Mouse (Mus musculus): ENCODE data around the gene Ccdc105. TPM values are rescaled to one million over a fixed set of nuclear protein-coding genes. Genes with fewer than 3 reads are reported as not detected.

Gene Ccdc105
- not detected for polyA plus RNA-seq (2014; fragmentation: Illumina TruSeq; extraction: RNeasy Lipid Tissue Mini Kit (QIAGEN cat#74804))

GRCm38 (mm10) chr10:78752452-78753191, at the start of gene Ccdc105:
Gene Ccdc105 (minus strand): TSS chr10:78753065.

DNA sequence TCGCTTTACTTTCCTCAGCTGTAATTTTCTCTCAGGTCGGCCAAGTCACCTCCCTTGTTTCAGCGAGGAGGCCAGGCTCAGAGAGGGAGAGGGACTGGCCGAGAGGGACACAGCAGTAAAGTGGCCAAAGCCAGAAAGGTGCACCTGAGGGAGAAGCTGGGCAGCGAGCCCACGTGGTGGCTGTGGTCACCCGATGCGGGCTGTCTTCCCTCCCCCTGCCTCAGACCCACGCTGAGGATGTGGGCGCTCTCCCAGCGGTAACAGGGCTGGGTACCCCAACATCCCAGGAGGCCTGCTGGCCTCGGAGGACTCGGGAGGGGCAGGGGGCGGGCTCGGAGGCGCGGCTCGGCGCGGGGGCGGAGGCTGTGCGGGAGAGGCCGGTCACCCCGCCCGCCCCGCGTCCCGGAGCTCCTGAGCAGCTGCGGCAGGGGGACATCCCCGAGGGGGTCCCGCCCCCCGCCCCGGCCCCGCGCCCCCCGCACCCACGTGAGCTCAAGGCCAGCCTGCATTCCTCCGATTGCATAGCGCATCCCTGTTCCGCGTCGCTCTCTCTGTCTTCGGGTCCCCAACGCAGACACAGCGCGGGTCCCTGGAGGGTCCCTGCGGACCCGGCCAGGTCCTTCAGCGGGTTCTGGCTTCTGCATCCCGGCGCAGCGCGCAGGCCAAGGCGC, 27.3 kb upstream of the Ccdc105 start, which contains the start of gene Slc1a6:
Slc1a6 (plus strand) TSS at position 516 of the 671 bp plus-strand sequence.

DNA sequence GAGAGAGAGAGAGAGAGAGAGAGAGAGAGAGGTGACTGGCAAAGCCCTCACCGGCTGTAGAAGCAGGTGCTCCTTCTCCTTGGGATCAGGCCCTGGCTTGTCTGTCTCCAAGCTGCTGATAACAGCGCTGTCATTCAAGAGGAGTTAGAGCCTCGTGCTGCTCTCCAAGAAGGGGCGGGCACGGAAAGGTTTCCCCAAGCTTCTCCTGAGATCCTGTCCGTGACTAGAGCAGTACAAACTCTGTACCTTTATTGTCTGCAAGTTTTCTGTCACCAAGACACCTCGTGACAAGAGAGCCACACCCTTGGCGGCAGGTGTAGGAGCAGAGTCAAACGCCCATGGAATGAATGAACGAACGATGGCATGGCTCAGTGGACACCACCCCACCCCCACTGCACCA, 34.8 kb downstream of the Ccdc105 start, which contains the start of gene Casp14:
Casp14 (minus strand) TSS at position 239 of the 400 bp plus-strand sequence.

Other genes with a start within 250 kb of the Ccdc105 start
- gene Olfr1358, start 235.6 kb downstream of the Ccdc105 start, polyA plus RNA-seq (2014; fragmentation: Illumina TruSeq; extraction: RNeasy Lipid Tissue Mini Kit (QIAGEN cat#74804)): not detected
- gene Ilvbl, start 178.7 kb downstream of the Ccdc105 start, polyA plus RNA-seq (2014; fragmentation: Illumina TruSeq; extraction: RNeasy Lipid Tissue Mini Kit (QIAGEN cat#74804)): 3.4 TPM
- gene Syde1, start 161.1 kb downstream of the Ccdc105 start, polyA plus RNA-seq (2014; fragmentation: Illumina TruSeq; extraction: RNeasy Lipid Tissue Mini Kit (QIAGEN cat#74804)): 12.0 TPM
- not detected for gene Olfr1357, start 135.0 kb downstream of the Ccdc105 start, polyA plus RNA-seq (2014; fragmentation: Illumina TruSeq; extraction: RNeasy Lipid Tissue Mini Kit (QIAGEN cat#74804))
- gene Casp14, start 34.8 kb downstream of the Ccdc105 start, polyA plus RNA-seq (2014; fragmentation: Illumina TruSeq; extraction: RNeasy Lipid Tissue Mini Kit (QIAGEN cat#74804)): 0.26 TPM
- gene Slc1a6, start 27.4 kb upstream of the Ccdc105 start, polyA plus RNA-seq (2014; fragmentation: Illumina TruSeq; extraction: RNeasy Lipid Tissue Mini Kit (QIAGEN cat#74804)): 0.29 TPM
- gene Olfr1356, start 99.1 kb upstream of the Ccdc105 start, polyA plus RNA-seq (2014; fragmentation: Illumina TruSeq; extraction: RNeasy Lipid Tissue Mini Kit (QIAGEN cat#74804)): not detected
- not detected for gene Olfr1355, start 122.5 kb upstream of the Ccdc105 start, polyA plus RNA-seq (2014; fragmentation: Illumina TruSeq; extraction: RNeasy Lipid Tissue Mini Kit (QIAGEN cat#74804))
- not detected for gene Olfr1354, start 160.1 kb upstream of the Ccdc105 start, polyA plus RNA-seq (2014; fragmentation: Illumina TruSeq; extraction: RNeasy Lipid Tissue Mini Kit (QIAGEN cat#74804))
- gene Olfr8, start 197.6 kb upstream of the Ccdc105 start, polyA plus RNA-seq (2014; fragmentation: Illumina TruSeq; extraction: RNeasy Lipid Tissue Mini Kit (QIAGEN cat#74804)): not detected
- not detected for gene Olfr1353, start 210.2 kb upstream of the Ccdc105 start, polyA plus RNA-seq (2014; fragmentation: Illumina TruSeq; extraction: RNeasy Lipid Tissue Mini Kit (QIAGEN cat#74804))
- not detected for gene Olfr1352, start 228.0 kb upstream of the Ccdc105 start, polyA plus RNA-seq (2014; fragmentation: Illumina TruSeq; extraction: RNeasy Lipid Tissue Mini Kit (QIAGEN cat#74804))

Data from ovary, adult 10 weeks (tissue).